Mouse (Mus musculus) fibroblast of lung, adult 2 months (primary cell): ENCODE results near the gene Isl1.

Source experiments
- DNase-seq: peaks from one replicate; pipeline ENCODE4 v3.0.0-alpha.2; 2011; ENCODE audit warnings: low read depth

Isl1 gene

DNA sequence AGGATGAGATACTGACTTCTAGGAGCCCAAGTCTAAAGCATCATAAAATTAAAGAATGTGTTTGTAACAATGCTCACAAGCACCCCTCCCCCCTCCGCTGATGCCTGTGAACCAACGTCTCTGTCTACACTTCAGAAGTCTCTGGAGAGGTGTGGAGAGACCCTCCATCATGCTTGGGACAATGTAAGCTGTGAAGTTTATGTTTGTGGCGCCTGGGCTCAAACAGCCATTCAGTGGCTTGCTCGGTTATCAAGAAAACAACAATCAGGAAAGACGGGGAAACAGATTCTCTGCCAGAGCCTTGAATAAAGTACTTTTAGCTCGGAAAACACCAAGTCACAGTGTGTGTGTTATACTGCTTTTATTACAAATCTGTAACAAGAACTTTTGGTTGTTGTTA lies 14.8 kb downstream of the Isl1 start:
- no peak for DNase-seq

DNA sequence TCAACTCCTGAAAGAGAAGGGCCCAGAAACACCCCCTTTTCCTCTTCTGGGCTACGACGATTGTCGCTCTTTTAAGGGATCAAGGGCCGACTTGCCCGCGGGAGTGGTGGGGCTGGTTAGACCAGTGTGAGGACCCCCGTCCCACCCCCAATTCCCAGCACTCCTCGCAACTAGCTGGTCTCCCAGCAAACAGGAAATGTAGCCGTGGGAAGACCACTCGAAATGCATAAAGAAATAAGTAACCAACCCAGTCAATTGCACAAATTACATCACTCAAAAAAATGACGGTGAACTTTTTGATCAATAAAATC lies 15.4 kb downstream of the Isl1 start:
- no peak for DNase-seq

- DNase-seq = no peak
Measured at GRCm38 (mm10) chr13:116293301-116294150, 16.0 kb downstream of the Isl1 start.

DNA sequence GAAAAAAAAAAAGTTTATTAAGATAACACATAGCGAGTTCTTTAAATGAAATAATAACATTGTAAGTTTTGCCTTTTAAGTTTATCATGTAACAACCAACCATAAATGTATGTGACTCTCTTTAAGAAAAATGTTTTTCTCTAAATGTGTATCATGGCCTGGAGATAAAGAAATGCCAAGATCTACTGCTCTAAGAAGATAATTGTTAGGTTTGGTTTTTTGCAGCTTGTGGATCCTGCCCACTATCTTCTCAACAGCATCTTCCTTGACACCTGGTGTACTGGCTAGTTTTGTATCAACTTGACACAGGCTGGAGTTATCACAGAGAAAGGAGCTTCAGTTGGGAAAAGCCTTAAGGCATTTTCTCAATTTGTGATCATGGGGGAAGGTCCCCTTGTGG lies 19.8 kb downstream of the Isl1 start:
- DNase-seq = no peak

DNA sequence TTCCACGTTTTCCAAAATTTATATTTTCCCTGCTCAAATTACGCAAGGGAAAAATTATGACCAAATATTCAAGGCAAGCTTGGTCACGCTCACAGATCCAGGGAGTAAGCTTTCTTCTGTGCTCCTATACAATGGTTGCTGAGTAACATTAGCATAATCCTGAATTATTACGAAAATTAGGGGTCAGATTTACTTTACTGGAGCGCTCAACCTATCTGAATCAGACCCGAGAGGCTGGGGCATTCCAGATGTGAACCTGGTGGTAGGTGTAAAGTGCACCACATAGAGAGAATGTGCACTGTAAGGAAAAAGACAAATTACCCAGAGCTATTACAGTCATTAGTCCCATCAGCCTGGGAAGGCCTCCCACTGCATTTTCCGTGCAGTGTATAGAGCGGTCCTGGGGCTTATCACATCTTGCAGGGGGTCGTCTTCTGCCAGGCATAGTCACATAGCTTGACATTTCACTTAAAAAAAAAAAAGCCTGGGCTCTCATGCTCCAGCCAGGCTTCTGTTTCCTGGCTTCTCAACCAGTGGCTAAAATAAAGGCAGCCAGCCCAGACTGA lies 30.2 kb downstream of the Isl1 start:
- DNase-seq = no peak
